Mouse (Mus musculus) MEL-GATA-1-ER (cell line): ENCODE data around the gene Vav3.
A peak's percentile ranks its signal among the peaks of the same experiment; 100 is the strongest.

Experiments used
- DNase-seq: peaks from one replicate; pipeline ENCODE4 v3.0.0-alpha.2; 2012; ENCODE audit warnings: low read depth; ENCODE audit errors: extremely low read depth

The Vav3 gene

DNA sequence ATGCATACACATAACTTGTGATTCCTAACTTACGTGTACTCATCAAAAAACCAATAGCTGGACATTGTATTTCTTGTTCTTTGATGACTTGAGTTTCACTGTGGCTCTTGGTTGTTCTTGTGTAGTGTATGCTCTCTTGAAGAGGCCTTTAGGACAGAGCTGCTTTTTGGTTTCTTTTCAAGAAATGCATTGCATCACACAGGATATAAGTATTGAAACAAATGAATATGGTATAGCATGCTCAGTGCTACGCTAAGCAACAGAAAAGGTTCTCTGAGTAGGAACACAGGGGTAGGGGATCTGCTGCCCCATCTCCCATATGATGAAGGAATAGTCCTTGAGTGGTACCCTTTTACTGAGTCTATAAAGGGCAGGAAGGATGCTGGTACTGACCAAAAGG, 98.1 kb downstream of the Vav3 start:
- DNase-seq, result no peak

DNA sequence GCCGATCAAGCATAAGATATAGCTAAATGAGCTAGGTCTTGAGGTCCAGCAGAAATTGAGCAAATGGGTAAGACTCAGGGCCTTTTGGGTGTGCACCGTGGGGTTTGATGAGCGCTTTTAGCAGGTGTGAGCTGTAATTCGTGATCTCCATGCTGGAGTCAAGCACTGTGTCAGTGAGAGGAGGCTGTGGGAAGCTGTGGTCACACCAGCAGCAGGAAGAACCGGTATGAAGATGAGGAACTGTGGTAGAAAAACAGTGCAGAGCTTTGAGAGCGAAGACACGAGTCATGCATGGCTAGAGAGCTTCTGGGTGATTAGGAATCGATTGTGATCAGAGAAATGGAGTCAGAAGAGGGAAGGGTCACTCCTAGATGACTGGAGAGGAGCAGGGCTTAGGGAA, 98.8 kb downstream of the Vav3 start:
- no peak for DNase-seq

DNA sequence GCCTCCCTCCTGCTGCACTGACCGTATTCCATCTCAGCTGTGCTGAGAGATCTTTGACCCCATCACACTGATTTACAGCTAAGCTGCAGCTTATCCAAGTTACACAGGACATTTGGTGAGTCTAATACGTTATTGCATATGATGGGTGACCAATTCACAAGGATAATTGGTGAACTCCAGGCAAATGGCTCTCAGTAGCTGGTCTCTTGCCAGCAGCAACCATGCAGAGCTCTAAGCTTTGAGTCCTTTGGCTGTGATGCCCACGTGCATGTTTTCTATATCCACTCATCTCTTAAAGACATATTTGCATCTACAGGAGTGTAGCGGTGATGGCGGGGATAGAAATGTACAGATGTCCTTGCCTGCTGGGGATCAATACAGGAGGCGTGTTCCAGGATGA, 99.5 kb downstream of the Vav3 start:
- no peak for DNase-seq

DNA sequence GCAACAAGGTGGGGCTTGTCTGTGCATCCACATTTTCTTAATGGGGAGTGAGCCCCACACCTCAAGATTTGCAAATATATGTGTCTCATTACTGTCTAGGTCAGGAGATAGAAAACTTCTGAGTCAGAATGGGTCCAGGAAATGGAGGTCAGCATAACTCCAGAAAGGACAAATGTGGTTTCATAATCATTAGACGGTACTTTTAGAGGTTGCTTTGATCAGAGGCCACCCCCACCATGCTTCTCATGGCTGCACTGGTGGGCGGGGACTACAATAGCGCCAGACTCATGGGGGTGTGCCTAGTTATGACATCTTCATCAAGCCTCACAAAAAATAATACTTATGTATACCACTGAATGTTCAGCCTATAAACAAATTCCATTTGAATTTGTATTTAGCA, 103.6 kb downstream of the Vav3 start:
- no peak for DNase-seq

DNA sequence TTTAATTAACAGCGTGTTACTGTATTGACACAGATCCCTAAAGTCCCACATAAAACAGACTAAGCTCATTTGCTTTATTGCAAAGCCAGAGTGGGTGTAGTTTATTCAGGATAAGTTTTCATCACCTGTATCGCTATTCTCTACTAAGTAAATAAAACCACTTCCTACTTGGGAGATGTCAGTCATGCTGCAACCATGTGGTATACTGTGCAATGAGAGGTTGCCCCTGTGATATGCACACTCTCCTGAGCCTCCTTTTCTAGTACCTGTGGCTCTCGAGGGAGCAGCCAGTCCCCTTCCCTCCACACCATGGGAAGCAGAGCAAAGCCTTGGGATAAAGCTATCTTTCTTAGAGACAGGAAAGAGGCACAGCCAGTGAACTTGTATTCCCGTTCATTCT, 106.5 kb downstream of the Vav3 start:
- no peak for DNase-seq

DNA sequence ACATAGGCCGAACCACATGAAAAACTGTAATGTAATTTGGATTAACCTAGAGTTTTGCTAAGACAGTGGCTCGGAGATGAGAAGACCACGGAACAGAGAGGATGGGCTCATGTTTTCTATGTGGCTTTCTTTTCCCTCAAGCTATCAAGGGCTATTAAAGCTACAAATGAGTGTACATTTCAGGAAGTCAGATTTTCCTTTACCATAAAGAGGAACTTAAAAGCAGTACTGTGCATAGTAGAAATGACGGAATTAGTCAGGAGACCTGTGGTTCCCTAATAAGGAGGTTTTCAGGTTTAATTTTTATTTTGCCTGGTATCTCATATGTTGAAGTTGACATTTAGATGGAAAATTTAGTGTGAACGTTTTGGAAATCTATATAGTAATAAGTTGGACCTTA, 107.8 kb downstream of the Vav3 start:
- DNase-seq, result peak; percentile 33

DNA sequence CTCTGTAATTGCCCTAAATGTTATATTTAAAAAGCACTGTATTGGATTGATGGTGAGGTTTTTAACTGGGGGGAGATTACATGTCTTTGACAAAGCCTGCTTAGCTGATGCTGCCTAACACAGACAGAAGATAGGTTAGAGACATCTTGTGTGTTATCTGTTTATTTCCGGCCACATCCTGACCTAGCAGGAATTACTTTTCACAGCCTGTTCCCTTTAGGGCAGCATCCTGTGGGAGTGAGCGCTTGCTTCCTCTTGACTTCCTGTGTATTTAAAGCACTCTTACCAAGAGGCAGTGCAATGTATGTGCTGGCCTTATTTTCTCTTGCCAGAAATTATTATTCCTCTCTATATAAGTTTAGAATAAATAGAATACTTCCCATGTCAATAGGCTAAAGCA, 111.5 kb downstream of the Vav3 start:
- no peak for DNase-seq

DNA sequence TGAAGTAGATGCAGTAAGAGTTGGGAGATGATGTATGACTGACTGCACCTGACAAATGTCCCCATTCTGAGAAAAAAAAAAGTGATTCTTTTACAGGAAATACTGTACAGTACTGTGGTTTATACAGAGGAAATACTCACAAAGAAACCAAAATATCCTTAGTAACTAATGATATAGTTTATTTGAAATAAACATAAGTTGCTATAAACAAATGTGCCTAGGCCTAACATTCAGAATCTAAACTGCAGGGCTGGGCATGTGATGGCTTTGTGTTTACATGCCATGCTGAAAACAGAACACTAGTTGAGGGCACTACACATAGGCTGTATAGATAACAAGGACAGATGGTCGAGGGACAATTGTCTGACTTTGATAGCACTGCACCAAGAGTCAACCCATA, 114.2 kb downstream of the Vav3 start:
- no peak for DNase-seq

DNA sequence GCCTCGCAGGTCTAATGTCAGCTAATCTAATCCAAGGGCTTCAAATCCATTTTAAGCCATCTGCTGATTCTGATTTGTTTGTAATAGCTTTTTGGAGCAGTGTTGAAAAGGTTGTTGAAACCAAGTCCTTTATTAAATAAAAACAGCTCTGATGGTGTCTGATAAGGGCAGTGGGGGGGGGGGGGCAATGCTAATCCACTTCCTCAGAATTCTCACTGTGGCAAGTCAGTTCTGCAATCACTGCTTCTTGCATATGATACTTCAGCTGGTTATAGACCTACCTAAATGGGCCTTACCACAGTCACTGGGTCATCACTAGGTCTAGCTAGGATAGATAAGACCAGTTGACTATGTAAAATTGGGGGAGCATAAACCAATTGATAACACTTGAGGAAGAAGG, 115.9 kb downstream of the Vav3 start:
- no peak for DNase-seq

DNA sequence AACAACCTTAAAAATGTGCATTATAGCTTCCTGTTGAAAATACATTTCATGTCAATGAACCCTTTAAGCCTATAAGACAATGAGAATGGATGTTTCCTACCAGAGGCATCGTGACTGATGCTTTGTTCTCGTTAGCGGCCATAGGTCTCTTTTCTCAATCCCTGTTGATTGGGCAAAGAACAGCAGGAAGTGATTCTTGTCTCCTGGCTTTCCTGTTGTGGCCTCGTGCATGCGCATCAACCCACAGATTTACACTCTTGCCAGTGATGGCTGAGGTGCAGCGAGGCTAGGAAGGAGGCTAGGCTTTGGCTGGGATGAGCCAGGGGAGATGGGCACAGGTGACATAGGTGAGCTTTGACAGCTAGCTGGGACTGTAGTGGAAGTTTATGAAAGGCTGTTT, 123.2 kb downstream of the Vav3 start:
- no peak for DNase-seq

DNA sequence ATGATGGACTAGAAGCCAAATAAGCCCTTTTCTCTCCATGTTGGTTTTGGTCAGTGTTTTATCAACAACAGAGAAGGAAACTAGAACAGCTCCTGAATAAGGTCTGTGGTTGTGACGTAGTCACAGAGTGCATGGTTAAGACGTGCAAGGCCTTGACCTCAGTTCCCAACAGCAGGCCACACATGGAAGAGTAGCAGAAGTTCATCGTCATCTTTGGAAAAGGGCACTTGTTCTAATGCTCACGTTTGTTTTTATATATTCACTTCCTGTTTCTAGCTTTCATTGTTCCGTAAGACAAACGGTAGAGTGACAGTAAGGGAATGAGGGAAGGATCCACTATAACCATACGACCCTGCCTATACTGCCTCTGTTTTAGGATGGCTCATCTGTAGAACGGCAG, 124.1 kb downstream of the Vav3 start:
- DNase-seq, result no peak

DNA sequence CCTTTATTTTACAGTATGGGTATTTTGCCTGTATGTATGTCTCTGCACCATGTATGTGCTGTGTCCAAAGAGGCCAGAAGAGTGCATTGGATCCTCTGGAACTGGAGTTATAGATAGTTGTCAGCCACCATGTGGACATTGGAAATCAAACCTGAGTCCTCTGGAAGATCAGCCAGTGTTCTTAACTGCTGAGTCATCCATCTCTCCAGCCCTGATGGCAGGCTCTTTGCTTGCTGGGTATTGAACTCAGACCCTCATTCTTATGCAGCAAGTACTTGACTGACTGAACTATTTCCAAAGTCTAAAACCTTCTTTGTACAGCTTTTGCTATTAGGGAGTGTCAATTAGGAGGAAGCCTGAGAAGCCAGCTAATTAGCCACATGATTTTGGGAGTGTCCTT, 126.1 kb downstream of the Vav3 start:
- DNase-seq, result no peak

DNA sequence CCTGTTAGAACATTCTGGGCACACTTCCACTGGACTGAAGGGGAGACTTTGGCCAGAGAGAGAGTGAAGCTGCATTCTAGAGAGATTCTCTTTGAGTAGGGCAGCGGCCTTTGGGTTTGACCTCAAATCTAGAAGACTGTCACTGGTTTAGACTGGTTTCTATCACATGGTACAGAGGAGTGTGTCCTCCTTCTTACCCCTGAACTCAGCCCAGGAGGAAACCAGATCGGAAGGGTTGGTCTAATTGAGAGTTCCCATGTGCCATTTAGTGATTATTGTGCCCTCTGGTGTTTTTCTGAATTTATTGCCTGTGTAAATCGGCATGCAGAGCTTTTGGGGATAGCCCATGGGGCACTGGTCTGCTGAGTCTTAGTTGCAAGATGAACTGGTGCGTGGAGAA, 126.8 kb downstream of the Vav3 start:
- DNase-seq, result no peak

DNA sequence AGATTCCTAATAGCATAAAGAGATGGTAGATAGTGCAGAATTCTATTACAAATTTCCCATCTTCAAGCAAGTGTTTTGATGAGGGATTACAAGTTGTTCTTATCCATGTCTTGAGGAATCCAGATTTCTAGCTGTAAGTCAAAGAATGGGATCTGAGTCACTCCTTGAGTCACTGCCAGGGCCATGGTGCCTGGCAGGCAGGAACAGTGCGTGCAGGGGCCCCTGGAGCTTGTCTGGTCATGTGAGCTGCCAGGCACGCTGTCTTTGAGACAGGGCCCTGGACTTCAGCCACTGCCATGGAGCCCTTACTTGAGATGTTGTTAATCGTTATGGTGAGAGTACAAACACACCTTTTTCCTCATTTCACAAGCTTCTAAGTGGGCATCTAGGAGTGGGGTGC, 129.0 kb downstream of the Vav3 start:
- DNase-seq, result no peak

DNA sequence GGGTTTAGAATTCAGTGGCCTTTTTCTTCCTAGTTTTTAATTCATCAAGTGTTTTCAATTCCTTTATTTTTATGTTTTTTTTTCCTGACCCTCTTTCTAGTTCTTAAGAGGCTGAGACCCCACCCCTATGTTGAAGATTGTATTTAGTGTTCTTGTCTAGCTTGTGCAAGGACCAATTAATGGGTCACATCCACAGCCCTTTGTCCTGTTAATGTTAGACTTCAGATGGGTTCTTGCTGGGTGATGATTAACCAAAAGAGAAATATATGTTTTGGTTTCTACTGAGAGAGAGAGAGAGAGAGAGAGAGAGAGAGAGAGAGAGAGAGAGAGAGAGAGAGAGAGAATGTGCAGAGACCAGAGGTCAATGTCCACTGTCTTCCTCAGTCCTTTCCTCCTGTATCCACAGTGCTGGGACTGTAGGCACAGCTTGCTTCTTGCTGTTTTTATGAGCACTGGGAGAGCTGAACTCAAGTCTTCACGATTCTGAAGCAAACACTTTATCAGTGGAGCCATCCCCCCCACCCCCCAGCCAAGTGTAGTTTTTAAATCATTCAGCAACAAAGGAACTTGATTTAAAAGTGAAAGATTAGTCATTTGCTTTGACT, 130.3 kb downstream of the Vav3 start:
- no peak for DNase-seq

DNA sequence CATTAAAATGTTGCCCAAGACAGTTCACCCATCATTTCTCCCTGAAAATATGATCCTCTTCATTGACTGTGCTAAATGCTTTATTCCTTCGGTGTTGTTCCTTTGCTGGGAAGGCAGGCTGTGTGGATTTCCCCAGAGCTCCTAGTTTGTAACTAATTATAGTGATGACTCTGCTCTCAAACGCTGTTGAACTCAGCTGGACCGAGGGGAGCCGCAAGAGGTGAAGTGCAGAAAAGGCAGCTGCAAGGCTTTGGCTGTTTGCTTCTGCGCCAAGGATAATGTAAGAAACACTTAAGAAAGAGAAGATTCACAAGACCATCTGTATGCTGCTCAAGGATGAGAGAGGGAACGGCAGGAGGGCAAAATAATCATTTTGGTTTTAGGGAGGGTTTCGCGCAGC, 136.1 kb downstream of the Vav3 start:
- DNase-seq, result no peak

DNA sequence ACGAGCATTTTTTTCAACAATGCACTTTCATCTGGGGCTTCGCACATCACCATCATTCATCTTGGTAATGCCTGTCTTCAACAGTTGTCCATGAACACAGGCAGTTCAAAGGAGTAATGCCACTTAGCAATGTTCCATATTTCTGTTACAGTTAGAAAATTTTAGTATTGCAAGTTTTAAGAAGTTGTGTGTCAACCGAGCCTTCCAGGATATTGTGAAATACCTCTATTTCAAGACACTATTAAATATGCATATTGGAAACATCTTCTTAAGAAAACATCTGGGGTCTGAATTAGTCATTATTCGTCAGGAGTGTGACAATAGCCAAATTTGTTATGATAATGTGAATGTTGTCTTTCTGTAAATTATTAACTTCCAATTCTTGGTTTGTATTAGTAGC, 137.8 kb downstream of the Vav3 start:
- no peak for DNase-seq

DNA sequence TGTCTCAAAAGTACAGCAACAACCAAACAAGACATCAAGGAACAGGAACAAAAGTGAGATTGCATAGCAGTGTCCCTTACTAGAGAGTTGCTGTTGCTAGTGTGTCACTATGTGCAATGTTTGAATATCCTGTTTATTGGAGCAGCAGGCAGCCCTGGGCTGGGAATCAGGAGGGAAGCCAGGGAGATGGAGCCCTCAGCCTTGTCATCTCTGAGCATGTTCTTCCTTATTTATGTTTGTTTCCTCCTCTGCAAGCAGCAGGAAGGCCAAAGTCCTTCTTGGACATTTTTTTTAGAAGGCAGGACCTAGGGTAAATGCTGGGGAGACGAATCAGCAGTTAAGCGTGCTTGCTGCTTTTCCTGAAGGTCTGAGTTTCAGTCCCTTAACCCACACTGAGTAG, 140.2 kb downstream of the Vav3 start:
- no peak for DNase-seq

DNA sequence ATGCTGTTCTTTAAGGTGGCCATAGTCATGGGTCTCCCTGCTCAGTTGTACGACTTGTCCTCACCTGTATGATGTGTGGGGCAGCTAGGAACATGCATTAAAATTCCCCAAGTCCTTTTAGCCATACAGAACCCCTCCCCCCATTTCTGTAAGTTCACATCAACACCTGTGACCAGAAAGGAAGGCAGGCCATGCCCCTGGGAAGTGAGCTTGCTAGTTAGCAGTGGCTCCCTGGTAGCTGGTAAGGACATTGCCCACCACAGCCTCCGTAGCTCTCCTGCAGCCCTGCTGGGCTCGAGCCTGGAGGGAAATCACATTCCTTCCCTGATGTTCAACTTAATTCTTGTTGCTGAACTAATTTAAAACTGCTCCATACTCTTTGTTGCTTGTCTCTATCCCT, 146.3 kb downstream of the Vav3 start:
- DNase-seq, result no peak

DNA sequence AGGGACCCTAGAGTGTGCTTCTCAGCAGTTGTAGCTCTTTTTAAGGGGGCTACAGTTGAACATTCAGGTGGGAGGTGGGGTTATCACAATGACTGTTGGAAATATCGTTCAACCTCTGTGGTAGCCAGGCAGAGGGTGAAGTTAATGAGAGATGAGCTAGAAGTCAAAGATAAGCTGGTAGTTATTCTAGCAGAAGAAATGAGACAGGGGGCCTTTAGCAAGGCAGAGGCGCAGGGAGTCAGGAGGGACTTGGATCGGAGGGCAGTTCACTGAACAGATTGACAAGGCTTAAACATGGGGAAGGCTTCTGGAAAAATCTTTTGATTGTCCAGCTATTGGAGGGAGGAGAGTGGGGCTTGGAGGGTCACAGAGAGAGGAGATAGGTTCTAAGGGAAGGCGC, 147.4 kb downstream of the Vav3 start:
- DNase-seq, result no peak

DNA sequence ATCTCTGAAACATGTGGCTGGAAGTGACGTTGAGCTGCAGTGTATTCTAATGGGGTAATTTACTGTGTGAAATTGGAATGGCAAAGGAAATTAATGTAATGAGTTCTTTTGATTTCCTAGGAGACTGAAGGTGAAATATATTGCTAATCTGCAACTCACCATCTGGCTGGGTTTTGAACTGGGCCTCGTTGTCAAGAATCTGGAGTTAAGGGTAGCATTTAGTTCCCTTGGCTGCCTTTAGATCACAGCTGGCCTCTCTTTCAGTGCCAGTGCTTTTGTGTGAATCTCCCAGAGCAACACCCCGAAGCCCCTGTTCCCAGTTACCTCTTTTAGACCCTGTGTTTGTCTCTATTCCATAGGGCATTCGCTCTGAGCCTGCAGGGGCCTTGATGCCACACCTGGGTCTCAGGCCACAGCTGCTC, 148.3 kb downstream of the Vav3 start:
- DNase-seq, result no peak

DNA sequence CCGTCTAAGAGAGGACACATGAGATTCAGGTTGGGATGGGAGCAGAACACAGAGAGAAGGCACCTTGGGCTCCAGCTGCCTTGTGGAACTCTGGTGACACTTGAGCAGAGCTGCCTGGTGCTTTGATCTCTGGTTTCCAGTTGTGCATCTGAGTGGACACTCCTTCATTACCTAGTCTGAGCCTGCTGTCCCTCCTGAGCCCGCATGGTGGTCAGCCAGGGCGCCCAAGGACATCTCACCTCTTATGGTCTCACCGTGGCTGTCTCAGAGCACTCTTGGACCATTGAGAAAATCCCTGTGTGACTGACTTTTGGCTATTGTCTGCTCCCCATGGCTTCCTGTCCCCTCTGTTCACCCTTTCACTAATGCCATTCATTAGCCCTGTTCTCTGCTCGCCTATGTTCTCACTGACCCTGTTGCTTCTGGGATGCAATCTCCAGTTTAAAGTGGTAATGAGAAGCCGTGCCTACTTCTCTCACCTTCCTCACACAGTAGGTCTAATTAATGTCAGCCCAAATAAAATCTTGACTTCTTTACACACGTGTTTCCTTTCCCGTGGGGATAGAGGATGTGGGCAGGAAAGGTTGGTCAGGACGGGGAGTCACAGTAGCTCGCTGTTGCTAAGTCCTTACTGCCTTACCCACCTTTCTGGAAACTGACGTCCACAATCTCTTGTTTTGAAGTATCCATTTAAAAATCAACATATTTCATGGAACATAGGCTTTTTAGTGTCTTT, 150.3 kb downstream of the Vav3 start:
- no peak for DNase-seq

DNA sequence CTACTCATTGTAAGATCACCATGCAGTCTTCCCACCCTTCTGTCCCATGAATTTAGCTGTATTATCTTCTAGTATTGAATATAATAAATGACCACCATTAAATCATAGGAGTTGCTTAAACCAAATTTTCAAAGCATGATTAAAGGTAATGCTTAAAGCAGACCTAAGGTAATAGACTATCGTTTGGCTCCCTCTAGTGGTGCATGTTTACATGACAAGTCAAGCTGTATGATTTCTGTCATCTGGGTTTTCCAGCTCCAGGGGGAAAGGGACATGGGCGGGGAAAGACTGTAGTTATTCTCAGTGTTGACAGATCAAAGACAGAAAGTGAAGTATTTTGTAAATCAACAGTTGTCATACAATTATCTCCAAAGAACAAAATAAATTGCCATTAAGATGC, 151.1 kb downstream of the Vav3 start:
- peak; percentile 66 for DNase-seq

DNA sequence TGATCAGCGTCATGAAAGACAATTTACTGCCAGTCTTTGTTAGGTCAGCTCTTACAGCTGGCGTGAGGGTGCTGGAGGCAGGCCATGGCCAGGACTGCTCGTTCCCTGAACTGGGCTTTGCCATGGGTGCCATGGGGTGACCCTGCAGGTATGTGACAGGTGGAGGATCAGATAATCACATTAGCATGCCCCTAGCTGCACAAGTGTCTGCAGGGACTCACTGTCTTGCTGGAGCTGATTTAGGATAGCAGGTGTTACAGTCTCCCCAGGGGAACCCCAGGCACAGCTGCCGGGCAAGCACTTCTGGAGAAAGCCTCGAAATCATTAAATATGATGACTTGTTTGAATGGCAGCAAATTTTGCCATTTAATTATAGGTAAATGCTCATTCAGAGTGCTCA, 156.0 kb downstream of the Vav3 start:
- no peak for DNase-seq
